Mouse (Mus musculus): ENCODE measurements around the gene Med29.
A peak's percentile ranks its signal among the peaks of the same experiment; 100 is the strongest.

Gene Med29

GRCm38 (mm10) chr7:28351676-28352191 lies 40.8 kb downstream of the Med29 start:
- no peak for DNase-seq

GRCm38 (mm10) chr7:28350155-28350883 lies 42.2 kb downstream of the Med29 start, which contains the start of gene Rps16:
Rps16 (plus strand) TSS chr7:28350652.
- peak; percentile 98 for DNase-seq

- DNase-seq = no peak
Measured at GRCm38 (mm10) chr7:28348601-28349000, 43.9 kb downstream of the Med29 start.

- no peak for DNase-seq
Measured at GRCm38 (mm10) chr7:28347746-28348145, 44.8 kb downstream of the Med29 start.

- peak; percentile 47 for DNase-seq
Measured at GRCm38 (mm10) chr7:28344637-28345036, 47.9 kb downstream of the Med29 start.

GRCm38 (mm10) chr7:28341381-28341780 lies 51.1 kb downstream of the Med29 start:
- no peak for DNase-seq

- peak; percentile 59 for DNase-seq
Measured at GRCm38 (mm10) chr7:28339213-28339917, 53.1 kb downstream of the Med29 start.

- peak; percentile 98 for DNase-seq
Measured at GRCm38 (mm10) chr7:28338108-28338998, 54.2 kb downstream of the Med29 start, which contains the start of gene Supt5. Supt5 (minus strand) TSS chr7:28338746.

All from cerebellum, adult 9-11 months (tissue).